Mouse (Mus musculus) heart, embryonic 15.5 days (tissue): Measurements from ENCODE around the gene Slc2a13. TPM values are rescaled to one million over a fixed set of nuclear protein-coding genes. Genes with fewer than 3 reads are reported as not detected.

Source experiments
- ATAC-seq: fragments of 200-750 bp; cut with Nextera tagmentation; replicated peaks from 2 replicates; pipeline ENCODE4 v1.8.0; 2017; ENCODE audit warnings: low read depth, moderate TSS enrichment; ENCODE audit not compliant: insufficient number of reproducible peaks, insufficient read depth, low FRiP score
- H3K27ac ChIP-seq: fragments of 300-500 bp; sonication (generic); 2 replicates; pipeline ENCODE4 v1.5.1; 2015; ENCODE audit warnings: mild to moderate bottlenecking, inconsistent platforms
- H3K27me3 ChIP-seq: fragments of 300-500 bp; sonication (generic); 2 replicates; pipeline ENCODE4 v1.6.1; 2015; ENCODE audit warnings: inconsistent platforms
- H3K36me3 ChIP-seq: fragments of 300-500 bp; sonication (generic); 2 replicates; pipeline ENCODE4 v1.6.1; 2015; ENCODE audit warnings: mild to moderate bottlenecking, inconsistent platforms
- H3K4me1 ChIP-seq: fragments of 300-500 bp; sonication (generic); replicated peaks from 2 replicates; pipeline ENCODE4 v1.6.1; 2015; ENCODE audit warnings: inconsistent platforms
- H3K4me2 ChIP-seq: fragments of 300-500 bp; sonication (generic); 2 replicates; pipeline ENCODE4 v1.6.1; 2015; ENCODE audit warnings: inconsistent platforms, mild to moderate bottlenecking, moderate library complexity
- H3K4me3 ChIP-seq: fragments of 300-500 bp; sonication (generic); 2 replicates; pipeline ENCODE4 v1.5.1; 2015; ENCODE audit warnings: mild to moderate bottlenecking, inconsistent platforms
- H3K9ac ChIP-seq: fragments of 300-500 bp; sonication (generic); 2 replicates; pipeline ENCODE4 v1.6.1; 2015; ENCODE audit warnings: mild to moderate bottlenecking, inconsistent platforms
- H3K9me3 ChIP-seq: fragments of 300-500 bp; sonication (generic); replicated peaks from 2 replicates; pipeline ENCODE4 v1.6.1; 2016; ENCODE audit warnings: inconsistent platforms
- whole genome bisulfite sequencing: fragments of 180-500 bp; shearing (Covaris S2); methylation state at CpG from one replicate; pipeline ENCODE4 v1.1.7; 2015; ENCODE audit warnings: mixed read lengths; 5-methylcytosine and 5-hydroxymethylcytosine counted together
- polyA plus RNA-seq: library from polyadenylated mRNA; unstranded; fragments of >200 nt; fragmentation: Nextera tagmentation; extraction: Ambion mirVana; gene quantifications from 2 replicates; pipeline ENCODE4 v1.2.1, GENCODE M21; 2015

Gene Slc2a13
- polyA plus RNA-seq, 1 experiment from 2014 or later = 1.0 TPM

- no peak overlapping the region for H3K9ac ChIP-seq
- ATAC-seq = no peak
- 68% methylated on average over 9 of the region's 9 CpGs for WGBS
- no peak overlapping the region for H3K4me2 ChIP-seq
- H3K9me3 ChIP-seq = no peaks in the 10 kb centered on the region
- no peaks in the 10 kb centered on the region for H3K27me3 ChIP-seq
- no peaks in the 10 kb centered on the region for H3K36me3 ChIP-seq
- H3K4me1 ChIP-seq = no peaks in the 10 kb centered on the region; the same call in 1 of the 2 replicates
- H3K27ac ChIP-seq = no peak overlapping the region
- H3K4me3 ChIP-seq = no peak overlapping the region
These were observed 70.8 kb downstream of the Slc2a13 start for GRCm38 (mm10) chr15:91502235-91502634.

- no peak for ATAC-seq
- no peak overlapping the region for H3K4me3 ChIP-seq
- 68% methylated on average over 4 of the region's 4 CpGs for WGBS
- no peak overlapping the region for H3K9ac ChIP-seq
- H3K4me1 ChIP-seq = no peaks in the 10 kb centered on the region; the same call in 1 of the 2 replicates
- H3K9me3 ChIP-seq = no peaks in the 10 kb centered on the region
- no peaks in the 10 kb centered on the region for H3K27me3 ChIP-seq
- H3K4me2 ChIP-seq = no peak overlapping the region
- H3K36me3 ChIP-seq = no peaks in the 10 kb centered on the region
- H3K27ac ChIP-seq = no peak overlapping the region
These were observed 78.0 kb downstream of the Slc2a13 start for GRCm38 (mm10) chr15:91495014-91495413.

GRCm38 (mm10) chr15:91479924-91480615 lies 93.0 kb downstream of the Slc2a13 start:
- no peaks in the 10 kb centered on the region for H3K27me3 ChIP-seq
- H3K9ac ChIP-seq = no peak overlapping the region
- H3K27ac ChIP-seq = no peak overlapping the region
- 84% methylated on average over 14 of the region's 14 CpGs for WGBS
- no peaks in the 10 kb centered on the region for H3K4me1 ChIP-seq
- H3K4me2 ChIP-seq = no peak overlapping the region
- H3K9me3 ChIP-seq = no peaks in the 10 kb centered on the region
- ATAC-seq = no peak
- H3K4me3 ChIP-seq = no peak overlapping the region
- H3K36me3 ChIP-seq = no peaks in the 10 kb centered on the region

GRCm38 (mm10) chr15:91477766-91478165 lies 95.3 kb downstream of the Slc2a13 start:
- no peaks in the 10 kb centered on the region for H3K27me3 ChIP-seq
- H3K4me1 ChIP-seq = no peaks in the 10 kb centered on the region
- H3K4me2 ChIP-seq = no peak overlapping the region
- no peaks in the 10 kb centered on the region for H3K9me3 ChIP-seq
- 31% methylated on average over 5 of the region's 5 CpGs for WGBS
- H3K36me3 ChIP-seq = no peaks in the 10 kb centered on the region
- no peak overlapping the region for H3K27ac ChIP-seq
- no peak overlapping the region for H3K4me3 ChIP-seq
- H3K9ac ChIP-seq = no peak overlapping the region
- no peak for ATAC-seq

- H3K4me3 ChIP-seq = no peak overlapping the region
- no peaks in the 10 kb centered on the region for H3K36me3 ChIP-seq
- 67% methylated on average over 2 of the region's 2 CpGs for WGBS
- no peak overlapping the region for H3K9ac ChIP-seq
- H3K27me3 ChIP-seq = no peaks in the 10 kb centered on the region
- H3K9me3 ChIP-seq = no peaks in the 10 kb centered on the region
- no peaks in the 10 kb centered on the region for H3K4me1 ChIP-seq
- H3K4me2 ChIP-seq = no peak overlapping the region
- H3K27ac ChIP-seq = no peak overlapping the region
- ATAC-seq = no peak
These were observed 99.2 kb downstream of the Slc2a13 start for GRCm38 (mm10) chr15:91473690-91474409.

GRCm38 (mm10) chr15:91465331-91465730 lies 107.7 kb downstream of the Slc2a13 start:
- Histone ChIP-seq H3K4me1 (no peaks in the 10 kb centered on the region), H3K9ac (no peak overlapping the region), H3K36me3 (no peaks in the 10 kb centered on the region), H3K27me3 (no peaks in the 10 kb centered on the region), H3K9me3 (no peaks in the 10 kb centered on the region), H3K4me3 (no peak overlapping the region), H3K27ac (no peak overlapping the region), H3K4me2 (no peak overlapping the region)
- 69% methylated on average over 3 of the region's 3 CpGs for WGBS
- no peak for ATAC-seq

- H3K27me3 ChIP-seq = no peaks in the 10 kb centered on the region
- H3K36me3 ChIP-seq = no peaks in the 10 kb centered on the region
- H3K9ac ChIP-seq = no peak overlapping the region
- no peak overlapping the region for H3K27ac ChIP-seq
- H3K4me1 ChIP-seq = no peaks in the 10 kb centered on the region
- H3K9me3 ChIP-seq = no peaks in the 10 kb centered on the region
- ATAC-seq = no peak
- no peak overlapping the region for H3K4me2 ChIP-seq
- WGBS = 72% methylated on average over 10 of the region's 10 CpGs
- no peak overlapping the region for H3K4me3 ChIP-seq
These were observed 109.1 kb downstream of the Slc2a13 start for GRCm38 (mm10) chr15:91463857-91464435.

- ATAC-seq = no peak
- 54% methylated on average over 16 of the region's 16 CpGs for WGBS
These were observed 109.9 kb downstream of the Slc2a13 start for GRCm38 (mm10) chr15:91463026-91463661.

GRCm38 (mm10) chr15:91461940-91462339 lies 111.1 kb downstream of the Slc2a13 start:
- no peaks in the 10 kb centered on the region for H3K36me3 ChIP-seq
- no peak overlapping the region for H3K27ac ChIP-seq
- H3K4me2 ChIP-seq = no peak overlapping the region
- no peaks in the 10 kb centered on the region for H3K27me3 ChIP-seq
- no peak for ATAC-seq
- H3K9ac ChIP-seq = no peak overlapping the region
- no peak overlapping the region for H3K4me3 ChIP-seq
- no peaks in the 10 kb centered on the region for H3K4me1 ChIP-seq
- 50% methylated on average over 2 of the region's 2 CpGs for WGBS
- H3K9me3 ChIP-seq = no peaks in the 10 kb centered on the region

More at GRCm38 (mm10) chr15:91463026-91463661, 109.9 kb downstream of the Slc2a13 start:
- Histone ChIP-seq H3K4me2 (no peak overlapping the region), H3K9me3 (no peaks in the 10 kb centered on the region), H3K4me1 (no peaks in the 10 kb centered on the region), H3K36me3 (no peaks in the 10 kb centered on the region), H3K9ac (no peak overlapping the region), H3K27ac (no peak overlapping the region), H3K27me3 (no peaks in the 10 kb centered on the region), H3K4me3 (no peak overlapping the region)

GRCm38 (mm10) chr15:91457202-91457601 lies 115.9 kb downstream of the Slc2a13 start:
- ATAC-seq = no peak
- Histone ChIP-seq H3K36me3 (no peaks in the 10 kb centered on the region), H3K27me3 (no peaks in the 10 kb centered on the region), H3K27ac (no peak overlapping the region), H3K4me3 (no peak overlapping the region), H3K9ac (no peak overlapping the region), H3K4me1 (no peaks in the 10 kb centered on the region), H3K4me2 (no peak overlapping the region), H3K9me3 (no peaks in the 10 kb centered on the region)
- WGBS = 55% methylated on average over 2 of the region's 2 CpGs

- WGBS = 76% methylated on average over 6 of the region's 6 CpGs
- H3K27me3 ChIP-seq = no peaks in the 10 kb centered on the region
- no peak overlapping the region for H3K9ac ChIP-seq
- no peak overlapping the region for H3K4me2 ChIP-seq
- ATAC-seq = no peak
- H3K4me1 ChIP-seq = no peaks in the 10 kb centered on the region
- no peak overlapping the region for H3K4me3 ChIP-seq
- H3K27ac ChIP-seq = no peak overlapping the region
- H3K9me3 ChIP-seq = peaks cover 4% of the 10 kb centered on the region
- no peaks in the 10 kb centered on the region for H3K36me3 ChIP-seq
These were observed 127.7 kb downstream of the Slc2a13 start for GRCm38 (mm10) chr15:91445399-91445798.
